Mouse (Mus musculus) stomach, embryonic 15.5 days (tissue): ENCODE results near the gene Med27. TPM values are rescaled to one million over a fixed set of nuclear protein-coding genes. Genes with fewer than 3 reads are reported as not detected.

Experiments
- ATAC-seq: fragments of 200-750 bp; cut with Nextera tagmentation; 2 replicates; pipeline ENCODE4 v1.8.0; 2017; ENCODE audit warnings: low read depth, moderate number of reproducible peaks, moderate TSS enrichment; ENCODE audit not compliant: insufficient read depth, low FRiP score
- H3K27ac ChIP-seq: fragments of 300-500 bp; sonication (generic); 2 replicates; pipeline ENCODE4 v1.5.1; 2015; ENCODE audit warnings: mild to moderate bottlenecking, inconsistent platforms
- H3K27me3 ChIP-seq: fragments of 300-500 bp; sonication (generic); replicated peaks from 2 replicates; pipeline ENCODE4 v1.6.1; 2015; ENCODE audit warnings: inconsistent platforms
- H3K36me3 ChIP-seq: fragments of 300-500 bp; sonication (generic); 2 replicates; pipeline ENCODE4 v1.6.1; 2015; ENCODE audit warnings: inconsistent platforms
- H3K4me1 ChIP-seq: fragments of 300-500 bp; sonication (generic); 2 replicates; pipeline ENCODE4 v1.6.1; 2015; ENCODE audit warnings: inconsistent platforms
- H3K4me2 ChIP-seq: fragments of 300-500 bp; sonication (generic); 2 replicates; pipeline ENCODE4 v1.6.1; 2015; ENCODE audit warnings: mild to moderate bottlenecking, inconsistent platforms
- H3K4me3 ChIP-seq: fragments of 300-500 bp; sonication (generic); replicated peaks from 2 replicates; pipeline ENCODE4 v1.5.1; 2015; ENCODE audit warnings: inconsistent platforms
- H3K9ac ChIP-seq: fragments of 300-500 bp; sonication (generic); 2 replicates; pipeline ENCODE4 v1.6.1; 2015; ENCODE audit warnings: inconsistent platforms
- H3K9me3 ChIP-seq: fragments of 300-500 bp; sonication (generic); 2 replicates; pipeline ENCODE4 v1.6.1; 2016; ENCODE audit warnings: inconsistent platforms
- WGBS: fragments of 180-500 bp; shearing (Covaris S2); methylation state at CpG from one replicate; pipeline ENCODE4 v1.1.7; 2015; 5-methylcytosine and 5-hydroxymethylcytosine counted together
- microRNA-seq: library from miRNA; unstranded; fragments of <30 nt; microRNA quantifications from one replicate; pipeline ENCODE4, GENCODE M21; 2016
- polyA plus RNA-seq: library from polyadenylated mRNA; unstranded; fragments of >200 nt; fragmentation: Nextera tagmentation; extraction: Ambion mirVana; gene quantifications from 2 replicates; pipeline ENCODE4 v1.2.1, GENCODE M21; 2015

Med27 gene
- polyA plus RNA-seq, 1 experiment from 2014 or later, result 36.4 TPM

DNA sequence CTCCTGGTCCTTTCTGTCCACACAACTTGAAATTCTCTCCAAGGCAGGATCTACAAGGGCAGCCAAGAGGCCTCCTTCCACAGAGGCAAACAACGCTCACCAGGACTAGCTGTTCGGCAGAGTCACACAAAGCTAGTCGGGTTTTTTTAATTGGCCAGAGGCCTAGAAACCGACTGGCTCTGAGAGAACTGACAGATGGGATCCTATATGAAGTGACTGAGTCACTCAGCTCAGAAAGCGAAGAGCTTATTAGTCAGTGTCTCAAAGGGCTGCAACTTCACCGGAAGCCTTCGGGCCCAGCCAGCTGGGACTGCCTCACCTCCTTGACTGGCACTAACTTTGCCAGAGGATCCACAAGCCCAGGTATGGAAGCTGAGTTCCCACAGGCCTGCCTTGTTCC is 217.4 kb downstream of the Med27 start:
- Histone ChIP-seq H3K4me2 (no peak overlapping the region), H3K4me3 (no peak overlapping the region), H3K27ac (no peak overlapping the region), H3K9ac (no peak overlapping the region), H3K27me3 (no peaks in the 10 kb centered on the region), H3K4me1 (no peaks in the 10 kb centered on the region), H3K9me3 (no peaks in the 10 kb centered on the region), H3K36me3 (no peaks in the 10 kb centered on the region)
- WGBS, result 45% methylated on average over 7 of the region's 7 CpGs
- no peak; the same call in 1 of the 2 replicates for ATAC-seq

DNA sequence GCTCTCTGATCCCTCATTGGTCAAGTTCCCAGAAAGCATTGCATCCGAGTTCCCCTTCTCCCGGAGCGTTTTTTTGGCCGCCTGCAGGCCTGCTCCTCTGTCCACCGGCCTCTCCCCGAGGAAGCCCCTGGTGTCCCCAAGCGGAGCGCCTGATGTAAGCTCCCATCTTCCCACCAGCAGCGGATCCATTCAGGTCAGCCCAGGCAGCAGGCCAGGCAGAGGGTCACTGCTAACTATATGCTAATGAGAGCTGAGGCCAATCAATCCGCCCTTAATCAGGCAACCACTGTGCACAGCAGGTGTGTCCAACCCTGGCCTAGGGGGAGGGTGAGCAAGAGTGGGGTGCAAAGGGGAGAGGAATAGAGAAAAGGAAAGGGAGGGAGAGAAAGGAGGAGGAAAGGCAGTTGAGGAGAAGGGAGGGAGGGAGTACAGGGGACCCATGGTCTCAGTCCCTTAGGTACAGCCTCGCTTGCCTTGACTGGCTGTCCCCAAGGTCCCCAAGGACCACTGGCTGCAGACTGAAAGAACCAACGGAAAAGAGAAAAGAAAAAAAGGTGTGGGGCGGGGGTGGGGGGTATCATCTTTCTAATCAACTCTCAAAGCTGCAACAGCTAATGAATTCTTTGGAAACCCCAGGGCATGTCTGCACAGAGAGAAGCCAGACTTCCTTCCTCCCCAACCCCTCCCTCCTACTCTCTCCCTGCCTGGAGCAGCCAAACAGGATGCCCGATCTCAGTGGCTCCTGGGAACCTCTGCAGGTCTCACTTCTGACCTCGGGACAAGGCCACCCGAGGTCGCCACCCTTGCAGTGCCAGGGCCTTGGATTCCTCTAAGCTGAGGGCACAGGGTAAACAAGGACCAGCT is 219.2 kb downstream of the Med27 start:
- Histone ChIP-seq H3K9ac (no peak overlapping the region), H3K4me1 (no peaks in the 10 kb centered on the region), H3K27ac (no peak overlapping the region), H3K9me3 (no peaks in the 10 kb centered on the region), H3K36me3 (no peaks in the 10 kb centered on the region), H3K4me3 (no peak overlapping the region), H3K27me3 (no peaks in the 10 kb centered on the region), H3K4me2 (no peak overlapping the region)
- ATAC-seq, result no peak
- 13% methylated on average over 17 of the region's 17 CpGs for WGBS

- Histone ChIP-seq H3K4me3 (no peak overlapping the region), H3K36me3 (no peaks in the 10 kb centered on the region), H3K4me2 (no peak overlapping the region), H3K27ac (no peak overlapping the region), H3K4me1 (no peaks in the 10 kb centered on the region), H3K27me3 (0 out of 2 replicates have a peak, but pooled peaks cover 5% of the 10 kb centered on the region), H3K9me3 (no peaks in the 10 kb centered on the region), H3K9ac (no peak overlapping the region)
- WGBS, result 53% methylated on average over 9 of the region's 9 CpGs
- no peak for ATAC-seq
Measured at GRCm38 (mm10) chr2:29571921-29572700, 225.5 kb downstream of the Med27 start.

DNA sequence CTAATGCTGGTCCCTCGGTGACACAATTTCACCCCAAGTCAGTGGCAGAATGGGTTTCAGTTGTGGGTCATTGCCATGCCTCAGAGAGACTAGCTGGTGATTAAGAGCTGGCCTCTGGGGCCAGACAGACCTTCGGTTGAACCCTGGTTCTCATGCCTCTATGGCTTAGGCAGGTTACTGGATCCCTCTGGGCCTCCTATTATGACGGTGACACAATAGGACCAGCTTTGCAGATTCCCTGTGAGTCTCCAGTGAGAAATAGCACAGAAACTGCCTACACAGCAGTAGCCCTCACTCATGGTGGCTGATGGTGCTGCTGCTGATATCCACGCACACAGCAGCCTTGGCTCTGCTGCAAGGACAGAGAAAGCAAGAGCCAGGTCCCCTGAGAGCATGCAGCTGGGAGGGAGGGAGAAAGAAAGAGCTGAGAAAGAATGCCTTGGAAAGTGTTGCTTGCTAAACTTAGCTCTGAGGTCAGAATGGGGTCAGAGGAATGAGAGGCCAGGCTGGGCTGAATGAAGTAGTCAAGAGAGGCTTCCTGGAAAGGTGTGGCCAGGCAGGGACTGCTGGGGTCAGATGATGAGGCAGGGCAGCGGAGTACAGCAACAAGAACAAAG is 226.3 kb downstream of the Med27 start:
- WGBS, result 61% methylated on average over 5 of the region's 5 CpGs

GRCm38 (mm10) chr2:29573591-29573990 is 227.0 kb downstream of the Med27 start:
- Histone ChIP-seq H3K27ac (no peak overlapping the region), H3K36me3 (no peaks in the 10 kb centered on the region), H3K4me2 (no peak overlapping the region), H3K4me3 (no peak overlapping the region), H3K4me1 (no peaks in the 10 kb centered on the region), H3K27me3 (0 out of 2 replicates have a peak, but pooled peaks cover 5% of the 10 kb centered on the region), H3K9me3 (no peaks in the 10 kb centered on the region), H3K9ac (no peak overlapping the region)
- no peak for ATAC-seq
- WGBS, result 2% methylated on average over 5 of the region's 5 CpGs

More for the DNA sequence above, 226.3 kb downstream of the Med27 start:
- no peak for ATAC-seq
- H3K27me3 ChIP-seq, result 0 out of 2 replicates have a peak, but pooled peaks cover 5% of the 10 kb centered on the region
- no peak overlapping the region for H3K4me3 ChIP-seq
- H3K9me3 ChIP-seq, result no peaks in the 10 kb centered on the region
- H3K4me2 ChIP-seq, result no peak overlapping the region
- H3K27ac ChIP-seq, result no peak overlapping the region
- no peaks in the 10 kb centered on the region for H3K4me1 ChIP-seq
- H3K9ac ChIP-seq, result no peak overlapping the region
- no peaks in the 10 kb centered on the region for H3K36me3 ChIP-seq

DNA sequence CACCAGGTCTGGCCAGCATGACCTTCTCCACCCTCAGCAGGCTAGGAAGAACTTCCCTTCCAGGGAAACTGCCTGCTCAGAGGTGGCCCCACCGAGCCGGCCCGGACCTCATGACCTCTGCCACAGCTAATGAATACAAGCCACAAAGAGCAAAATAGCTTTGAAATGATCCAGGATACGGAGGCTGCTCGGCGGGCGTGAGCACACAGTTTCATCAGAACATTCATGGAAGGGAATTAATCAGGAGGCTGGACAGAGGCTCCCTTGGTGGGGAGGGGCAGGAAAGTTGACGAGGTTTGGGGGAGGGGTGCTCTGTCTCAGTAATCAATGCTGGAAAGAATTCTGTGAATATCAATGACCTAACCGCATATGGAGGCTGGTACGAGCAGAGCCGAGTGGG is 227.6 kb downstream of the Med27 start:
- Histone ChIP-seq H3K27ac (no peak overlapping the region), H3K27me3 (0 out of 2 replicates have a peak, but pooled peaks cover 5% of the 10 kb centered on the region), H3K36me3 (no peaks in the 10 kb centered on the region), H3K4me3 (no peak overlapping the region), H3K9me3 (no peaks in the 10 kb centered on the region), H3K9ac (no peak overlapping the region), H3K4me1 (no peaks in the 10 kb centered on the region), H3K4me2 (no peak overlapping the region)
- no peak for ATAC-seq
- 29% methylated on average over 11 of the region's 11 CpGs for WGBS

Small RNA genes lying within 50 kb of the gene (microRNA-seq; reads per million reads assigned to microRNA genes)
- not detected for gene Mir133c

Other genes starting within 250 kb of the Med27 start
- 8.7 and 9.9 TPM in 2 replicates for gene Setx, start 222.6 kb upstream of the Med27 start, polyA plus RNA-seq
- 0.63 and 0.71 TPM in 2 replicates for gene Ntng2, start 93.8 kb upstream of the Med27 start, polyA plus RNA-seq